In the genomic region with DNA sequence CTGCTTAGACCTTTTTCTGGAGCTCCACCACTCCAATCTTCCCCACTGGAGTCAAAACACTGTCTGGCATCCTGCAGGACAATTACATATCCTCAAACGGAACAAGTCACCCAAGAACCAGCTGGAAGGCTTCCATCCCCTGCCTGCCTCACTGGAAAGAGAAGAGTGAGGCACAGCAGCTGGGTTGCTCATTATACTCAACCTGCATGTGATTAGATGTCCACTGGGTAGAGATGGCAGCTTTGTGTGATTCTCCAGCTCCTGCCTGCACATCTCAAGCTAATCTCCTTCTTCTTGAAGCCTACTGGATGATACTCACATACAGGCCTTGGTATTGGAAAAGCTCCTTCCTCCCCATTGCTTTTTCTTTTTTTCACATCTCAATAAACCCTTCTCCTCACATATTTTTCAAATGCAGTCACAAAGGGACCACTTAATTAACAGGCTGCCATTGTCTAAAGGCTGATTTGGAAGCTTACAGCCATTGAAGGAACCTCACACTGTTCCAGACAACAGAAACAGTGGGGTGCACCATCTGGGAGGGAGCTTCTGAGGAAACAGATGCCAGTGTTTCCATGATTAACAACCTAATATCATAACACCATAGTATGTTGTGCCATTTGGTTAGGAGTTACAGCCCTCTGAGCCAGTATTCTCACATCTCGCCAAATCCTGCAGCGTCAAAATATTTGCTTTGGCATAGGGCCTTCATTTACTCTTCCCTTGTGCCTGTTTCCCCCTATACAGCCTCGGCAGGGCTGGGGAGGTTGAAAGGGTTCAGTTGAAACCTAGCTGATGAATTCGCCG, we compare ENCODE assay signal across 9 mouse cellular contexts.
A peak's percentile ranks its signal among the peaks of the same experiment; 100 is the strongest.
DNase-seq lines count a peak whose midpoint lies in the region.
"Had no signal": no experiment of that assay in that cellular context is flagged by ENCODE, and none has a peak within 500 bp of the region (broad histone marks: within the 10 kb centered on the region; RNA-seq: fewer than 3 reads in every experiment).

No protein-coding gene starts in this region.

- DNase-seq in heart, adult 18-20 months, result peak; percentile 19 to 39
- DNase-seq in heart, embryonic 10.5 days (ENCODE audit: low spot score), result no peak
- DNase-seq in ovary, adult 18-20 months (ENCODE audit: low spot score), result peak; percentile 8
- no peak for DNase-seq in ovary, postnatal 36 days (ENCODE audit: low spot score)
- DNase-seq in layer of hippocampus, adult 8-10 months (ENCODE audit: low spot score in 2 of 2), result peak; percentile 37 to 45
- DNase-seq in thymus, postnatal 10 days (ENCODE audit: low spot score in 2 of 2), result no peak
- no peak for DNase-seq in spleen, adult 12 weeks (ENCODE audit: low spot score)
- no peak for DNase-seq in right cerebral cortex, adult 2 months (ENCODE audit: low spot score in 2 of 2)
- DNase-seq: liver, embryonic 13.5 days had no signal

- no peaks in the 10 kb centered on the region for H3K36me3 ChIP-seq in heart, embryonic 10.5 days
- H3K36me3 ChIP-seq: liver, embryonic 13.5 days had no signal

- no peaks in the 10 kb centered on the region for H3K4me1 ChIP-seq in heart, embryonic 10.5 days
- H3K4me1 ChIP-seq: liver, embryonic 13.5 days had no signal

- H3K27me3 ChIP-seq in heart, embryonic 10.5 days (ENCODE audit: insufficient read depth, poor library complexity, severe bottlenecking), result no peaks in the 10 kb centered on the region
- H3K27me3 ChIP-seq: liver, embryonic 13.5 days had no signal

- no peak overlapping the region for H3K27ac ChIP-seq in heart, embryonic 10.5 days
- H3K27ac ChIP-seq: liver, embryonic 13.5 days had no signal

- 67% methylated on average over 6 of the region's 6 CpGs for WGBS in heart, embryonic 10.5 days

- no peak overlapping the region for H3K4me3 ChIP-seq in heart, embryonic 10.5 days
- H3K4me3 ChIP-seq: liver, embryonic 13.5 days had no signal

- H3K9me3 ChIP-seq in heart, embryonic 10.5 days, result no peaks in the 10 kb centered on the region
- H3K9me3 ChIP-seq: liver, embryonic 13.5 days had no signal

Comparison
In these comparisons a context has a peak if more than half of its experiments do, and no peak if none do; other contexts are left out.
1. DNase-seq: peak in heart, adult 18-20 months (2 of 2), ovary, adult 18-20 months (single experiment) and layer of hippocampus, adult 8-10 months (2 of 2); none in heart, embryonic 10.5 days (single experiment), ovary, postnatal 36 days (single experiment), thymus, postnatal 10 days (0 of 2), spleen, adult 12 weeks (single experiment) and right cerebral cortex, adult 2 months (0 of 2).